Mouse (Mus musculus): ENCODE data around the gene Dyrk1a. TPM values are rescaled to one million over a fixed set of nuclear protein-coding genes. Genes with fewer than 3 reads are reported as not detected.

Dyrk1a gene
- polyA plus RNA-seq, 1 experiment from 2014 or later: 8.6 TPM

GRCm38 (mm10) chr16:94572422-94572821 lies 2.6 kb downstream of the Dyrk1a start:
- no peak for DNase-seq (ENCODE audit: low spot score)
- no peak overlapping the region for H3K4me3 ChIP-seq (replicated peaks; ENCODE audit: low read depth, low read length)

GRCm38 (mm10) chr16:94574025-94574717 lies 4.4 kb downstream of the Dyrk1a start:
- peaks cover 37% of the 10 kb centered on the region for H3K4me1 ChIP-seq (replicated peaks; ENCODE audit: insufficient read depth, low read length)
- 74% methylated on average over 3 of the region's 3 CpGs for WGBS
- no peak for DNase-seq (ENCODE audit: low spot score)
- TF ChIP-seq CTCF (IDR thresholded peaks at IDR 0.05; ENCODE audit: low read depth): no peak
- H3K27ac ChIP-seq: no peak overlapping the region
- H3K36me3 ChIP-seq (ENCODE audit: insufficient read depth, low read length): no peaks in the 10 kb centered on the region
- no peaks in the 10 kb centered on the region for H3K27me3 ChIP-seq (ENCODE audit: insufficient read depth, low read length)
- no peak overlapping the region for H3K4me2 ChIP-seq (ENCODE audit: low read length)
- ATAC-seq (replicated peaks; ENCODE audit: low FRiP score, low read depth): no peak
- no peak overlapping the region for H3K9ac ChIP-seq (ENCODE audit: low read depth, low read length)
- no peaks in the 10 kb centered on the region for H3K9me3 ChIP-seq (replicated peaks; ENCODE audit: low read length)
- no peak overlapping the region for H3K4me3 ChIP-seq (replicated peaks; ENCODE audit: low read depth, low read length)

More at GRCm38 (mm10) chr16:94572422-94572821, 2.6 kb downstream of the Dyrk1a start:
- Histone ChIP-seq H3K9me3 (replicated peaks; ENCODE audit: low read length) (no peaks in the 10 kb centered on the region), H3K4me1 (replicated peaks; ENCODE audit: insufficient read depth, low read length) (peaks cover 30% of the 10 kb centered on the region), H3K36me3 (ENCODE audit: insufficient read depth, low read length) (no peaks in the 10 kb centered on the region), H3K4me2 (ENCODE audit: low read length) (peak overlapping the region; percentile 42), H3K27ac (no peak overlapping the region), H3K27me3 (ENCODE audit: insufficient read depth, low read length) (no peaks in the 10 kb centered on the region), H3K9ac (ENCODE audit: low read depth, low read length) (no peak overlapping the region)
- TF ChIP-seq CTCF (IDR thresholded peaks at IDR 0.05; ENCODE audit: low read depth): no peak
- ATAC-seq (replicated peaks; ENCODE audit: low FRiP score, low read depth): no peak
- 19% methylated on average over 2 of the region's 2 CpGs for WGBS

DNA sequence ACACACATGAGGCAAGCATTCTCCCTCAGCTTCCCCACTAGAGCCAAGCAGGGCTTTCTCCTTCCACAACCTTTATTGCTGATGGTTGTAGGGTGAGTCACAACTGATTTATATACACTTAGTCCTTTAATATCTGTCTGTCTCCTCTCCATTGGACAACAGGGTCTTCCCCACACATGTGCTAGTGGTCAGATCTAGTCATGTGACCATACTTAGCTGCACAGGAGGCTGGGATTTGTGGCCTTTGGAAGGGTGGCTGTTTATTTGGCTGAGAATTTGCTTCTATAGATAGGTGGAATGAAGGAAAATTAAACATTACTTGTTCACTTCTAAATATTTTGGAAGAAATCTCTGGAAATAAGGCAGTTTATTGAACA lies 4.9 kb downstream of the Dyrk1a start:
- H3K9ac ChIP-seq (ENCODE audit: low read depth, low read length): no peak overlapping the region
- ATAC-seq (replicated peaks; ENCODE audit: low FRiP score, low read depth): no peak
- peaks cover 37% of the 10 kb centered on the region for H3K4me1 ChIP-seq (replicated peaks; ENCODE audit: insufficient read depth, low read length)
- H3K9me3 ChIP-seq (replicated peaks; ENCODE audit: low read length): no peaks in the 10 kb centered on the region
- no peak for TF ChIP-seq CTCF (IDR thresholded peaks at IDR 0.05; ENCODE audit: low read depth)
- no peaks in the 10 kb centered on the region for H3K36me3 ChIP-seq (ENCODE audit: insufficient read depth, low read length)
- no peaks in the 10 kb centered on the region for H3K27me3 ChIP-seq (ENCODE audit: insufficient read depth, low read length)
- no peak overlapping the region for H3K4me2 ChIP-seq (ENCODE audit: low read length)
- H3K4me3 ChIP-seq (replicated peaks; ENCODE audit: low read depth, low read length): no peak overlapping the region
- DNase-seq (ENCODE audit: low spot score): no peak
- H3K27ac ChIP-seq: no peak overlapping the region

DNA sequence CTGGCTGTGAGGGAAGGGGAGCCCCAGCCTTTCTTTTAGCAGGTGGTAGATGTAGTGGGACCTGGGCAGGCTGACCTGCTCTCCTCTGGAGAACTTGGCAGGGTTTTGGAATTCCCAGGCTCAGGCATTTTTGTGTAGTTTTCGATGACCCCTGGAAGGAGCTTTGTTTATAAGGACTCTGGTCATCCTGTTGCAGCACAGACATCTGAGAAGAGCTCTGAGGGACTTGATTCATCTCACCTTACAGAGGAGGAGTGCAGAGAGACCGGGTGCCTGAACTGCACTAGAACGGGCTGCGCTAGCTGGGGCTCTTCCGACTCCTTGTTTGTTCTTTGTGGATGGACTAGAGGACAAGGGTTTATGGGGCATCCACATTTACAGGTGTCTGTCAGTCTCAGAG lies 5.9 kb downstream of the Dyrk1a start:
- Histone ChIP-seq H3K4me3 (replicated peaks; ENCODE audit: low read depth, low read length) (no peak overlapping the region), H3K9ac (ENCODE audit: low read depth, low read length) (no peak overlapping the region), H3K4me1 (replicated peaks; ENCODE audit: insufficient read depth, low read length) (peaks cover 42% of the 10 kb centered on the region), H3K27ac (0 out of 2 replicates have a peak overlapping the region, but pooled peaks have one; percentile 36), H3K9me3 (replicated peaks; ENCODE audit: low read length) (no peaks in the 10 kb centered on the region), H3K36me3 (ENCODE audit: insufficient read depth, low read length) (no peaks in the 10 kb centered on the region), H3K27me3 (ENCODE audit: insufficient read depth, low read length) (no peaks in the 10 kb centered on the region), H3K4me2 (ENCODE audit: low read length) (no peak overlapping the region)
- ATAC-seq (replicated peaks; ENCODE audit: low FRiP score, low read depth) (no peak), DNase-seq (ENCODE audit: low spot score) (peak; percentile 58)
- WGBS: 35% methylated on average over 5 of the region's 5 CpGs
- TF ChIP-seq CTCF (IDR thresholded peaks at IDR 0.05; ENCODE audit: low read depth): no peak

DNA sequence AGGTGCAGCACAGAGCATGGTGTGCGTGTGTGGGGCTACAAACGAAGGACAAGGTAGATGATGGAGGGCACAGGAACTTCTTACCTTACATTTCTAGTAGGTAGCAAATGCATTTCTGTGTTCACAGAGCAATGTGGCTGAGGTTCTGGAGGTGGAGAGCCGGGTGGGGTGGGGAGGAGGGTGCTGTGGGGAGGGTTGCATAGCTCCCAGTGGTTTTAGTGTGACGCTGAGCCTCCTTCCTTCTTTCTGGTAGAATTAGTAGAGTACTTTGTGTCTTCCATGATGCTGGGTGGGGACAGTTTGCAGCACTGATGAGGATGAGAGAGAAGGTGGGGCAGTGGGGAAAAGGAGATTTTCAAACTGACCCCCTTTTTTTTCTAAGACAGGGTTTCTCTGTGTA lies 9.5 kb downstream of the Dyrk1a start:
- no peak for TF ChIP-seq CTCF (IDR thresholded peaks at IDR 0.05; ENCODE audit: low read depth)
- 94% methylated on average over 4 of the region's 4 CpGs for WGBS
- Histone ChIP-seq H3K4me3 (replicated peaks; ENCODE audit: low read depth, low read length) (no peak overlapping the region), H3K9ac (ENCODE audit: low read depth, low read length) (no peak overlapping the region), H3K4me1 (replicated peaks; ENCODE audit: insufficient read depth, low read length) (peaks cover 33% of the 10 kb centered on the region), H3K27me3 (ENCODE audit: insufficient read depth, low read length) (no peaks in the 10 kb centered on the region), H3K4me2 (ENCODE audit: low read length) (no peak overlapping the region), H3K36me3 (ENCODE audit: insufficient read depth, low read length) (no peaks in the 10 kb centered on the region), H3K9me3 (replicated peaks; ENCODE audit: low read length) (no peaks in the 10 kb centered on the region), H3K27ac (no peak overlapping the region)
- ATAC-seq (replicated peaks; ENCODE audit: low FRiP score, low read depth) (no peak), DNase-seq (ENCODE audit: low spot score) (no peak)

DNA sequence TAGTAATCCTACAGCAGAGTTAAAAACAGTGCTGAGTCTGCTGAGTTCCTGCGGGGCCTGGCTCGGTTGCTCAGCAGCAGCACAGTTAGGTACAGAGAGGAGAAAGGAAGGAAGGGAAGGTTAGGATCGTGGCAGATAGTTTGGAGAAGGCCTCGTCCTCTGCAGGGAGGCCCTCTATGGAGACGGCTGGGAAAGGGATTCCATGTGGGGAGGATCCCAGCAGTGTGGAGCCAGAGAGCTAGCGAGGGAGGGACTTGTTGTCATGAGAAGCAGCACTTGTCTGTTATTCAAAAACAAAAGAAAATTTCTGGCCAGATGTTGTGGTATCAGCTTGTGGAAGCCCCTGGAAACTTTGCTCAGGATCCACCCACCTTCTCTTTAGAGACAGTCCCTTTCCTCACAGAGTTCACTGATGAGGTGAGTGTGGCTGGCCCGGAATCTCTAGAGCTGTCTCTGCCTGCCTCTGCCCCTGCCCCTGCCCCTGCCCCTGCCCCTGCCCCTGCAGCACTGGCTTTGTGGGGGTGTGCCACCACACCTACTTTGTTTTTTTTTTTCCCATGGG lies 11.1 kb downstream of the Dyrk1a start:
- no peaks in the 10 kb centered on the region for H3K27me3 ChIP-seq (ENCODE audit: insufficient read depth, low read length)
- H3K4me2 ChIP-seq (ENCODE audit: low read length): no peak overlapping the region
- 22% methylated on average over 7 of the region's 7 CpGs for WGBS
- no peak overlapping the region for H3K4me3 ChIP-seq (replicated peaks; ENCODE audit: low read depth, low read length)
- ATAC-seq (replicated peaks; ENCODE audit: low FRiP score, low read depth): no peak
- H3K9me3 ChIP-seq (replicated peaks; ENCODE audit: low read length): no peaks in the 10 kb centered on the region
- H3K36me3 ChIP-seq (ENCODE audit: insufficient read depth, low read length): no peaks in the 10 kb centered on the region
- no peak for TF ChIP-seq CTCF (IDR thresholded peaks at IDR 0.05; ENCODE audit: low read depth)
- peak; percentile 60 for DNase-seq (ENCODE audit: low spot score)
- H3K4me1 ChIP-seq (replicated peaks; ENCODE audit: insufficient read depth, low read length): peaks cover 22% of the 10 kb centered on the region
- 0 out of 2 replicates have a peak overlapping the region, but pooled peaks have one; percentile 28 for H3K9ac ChIP-seq (ENCODE audit: low read depth, low read length)
- no peak overlapping the region for H3K27ac ChIP-seq
